Mouse (Mus musculus) C2C12 (cell line): ENCODE results near the gene Otub1.

ENCODE experiments used
- CTCF ChIP-seq: IDR thresholded peaks from one replicate; pipeline ENCODE4 v1.5.1; 2011; ENCODE audit not compliant: control insufficient read depth, insufficient read depth, insufficient read length
- FOSL1 ChIP-seq: IDR thresholded peaks from one replicate; pipeline ENCODE4 v1.8.0; 2011; ENCODE audit warnings: mild to moderate bottlenecking, low read length; ENCODE audit not compliant: poor library complexity, insufficient read depth, severe bottlenecking
- MAX ChIP-seq: IDR thresholded peaks from one replicate; pipeline ENCODE4 v1.6.1; 2011; ENCODE audit warnings: mild to moderate bottlenecking, control low read depth
- MYOG ChIP-seq: IDR thresholded peaks from one replicate; pipeline ENCODE4 v1.6.1; 2011; ENCODE audit not compliant: control insufficient read depth, insufficient read length; ENCODE audit errors: extremely low read depth
- USF1 ChIP-seq: IDR thresholded peaks from one replicate; pipeline ENCODE4 v1.6.1; 2011; ENCODE audit warnings: low read depth, mild to moderate bottlenecking, control low read depth, moderate library complexity

DNA sequence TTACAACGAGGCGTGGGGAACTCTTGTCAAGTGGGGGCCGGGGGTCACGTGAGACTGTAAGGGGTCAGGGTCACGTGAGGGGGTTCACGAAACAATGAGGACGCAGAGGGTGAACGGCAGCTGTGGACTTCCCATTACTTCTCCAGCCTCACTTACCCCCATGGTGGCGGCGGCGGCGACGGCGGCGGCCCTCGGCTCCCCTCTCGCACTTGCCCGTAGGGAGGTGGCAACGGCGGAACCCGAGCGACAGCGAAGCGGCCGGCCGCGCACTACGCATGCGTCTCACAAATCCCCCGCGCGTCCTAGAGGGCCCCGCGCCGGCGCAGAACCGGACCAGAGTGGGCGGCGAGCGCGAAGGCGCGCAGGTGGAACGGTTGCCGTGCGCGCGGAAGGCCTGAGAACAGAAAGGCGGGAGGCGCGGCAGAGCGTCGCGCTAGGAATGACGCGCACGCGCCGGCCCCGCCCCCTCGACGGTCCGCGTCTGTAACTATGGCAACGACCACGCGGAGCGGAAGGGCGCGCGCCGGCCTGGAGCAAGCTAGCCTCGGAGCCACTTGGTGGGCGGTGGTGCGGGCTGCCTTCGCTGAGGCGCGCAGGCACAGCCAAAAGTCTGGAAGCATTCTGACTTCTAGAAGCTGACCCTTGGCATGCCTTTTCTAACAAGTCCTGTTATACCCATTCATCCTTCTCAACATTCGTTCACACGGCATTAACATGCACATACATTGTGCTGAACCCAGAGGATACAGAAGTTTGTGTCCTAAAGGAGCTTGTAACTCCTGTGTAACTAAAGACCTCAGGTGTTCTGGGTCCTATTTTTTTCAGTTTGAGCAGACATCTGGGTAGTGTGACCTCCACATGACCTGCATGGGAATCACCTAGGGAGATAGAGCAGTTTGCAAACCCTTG, 34.9 kb upstream of the Otub1 start, which contains the start of gene Naa40:
- TF ChIP-seq CTCF = no peak
- no peak for TF ChIP-seq MYOG
- no peak for TF ChIP-seq FOSL1
- peak; percentile 93 for TF ChIP-seq USF1
- peak; percentile 67 for TF ChIP-seq MAX
